Mouse (Mus musculus) heart, adult 2 months (tissue): ENCODE results near the gene Sec61a2.

Experiments
- CTCF ChIP-seq: fragments of 200-600 bp; IDR thresholded peaks from 2 replicates; pipeline ENCODE4 v1.8.1; 2022; ENCODE audit warnings: antibody characterized with exemption, mild to moderate bottlenecking, moderate library complexity
- EP300 ChIP-seq: fragments of 200-500 bp; IDR thresholded peaks from 2 replicates; pipeline ENCODE4 v1.6.1; 2011; ENCODE audit warnings: low read depth, low read length, control low read depth; ENCODE audit not compliant: insufficient read depth

DNA sequence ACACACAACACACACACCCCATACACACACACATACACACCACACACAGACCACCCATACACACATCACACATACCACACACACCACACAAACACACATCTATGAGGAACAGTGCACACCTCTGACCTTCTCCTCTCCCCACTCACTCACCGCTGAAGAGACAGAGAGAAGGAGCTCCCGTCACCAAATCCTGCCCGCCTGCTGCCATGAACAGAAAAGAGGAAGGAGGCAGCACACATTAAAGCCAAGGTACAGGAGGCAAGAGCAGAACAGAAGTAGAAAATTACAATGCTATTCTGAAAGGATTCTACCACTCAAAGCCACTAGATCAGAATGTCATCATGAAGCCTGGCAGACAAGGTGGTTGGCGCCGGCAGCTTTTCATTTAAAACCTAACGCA is 27.6 kb upstream of the Sec61a2 start:
- TF ChIP-seq CTCF, result no peak
- no peak for TF ChIP-seq EP300
